Mouse (Mus musculus): ENCODE results near the gene Ptprcap.

The Ptprcap gene

GRCm38 (mm10) chr19:4194776-4195650 lies 41.6 kb downstream of the Ptprcap start:
- no peak for DNase-seq (ENCODE audit: low spot score)

- no peak for DNase-seq (ENCODE audit: low spot score)
Observed at GRCm38 (mm10) chr19:4196048-4196447, 42.6 kb downstream of the Ptprcap start.

- no peak for DNase-seq (ENCODE audit: low spot score)
Observed at GRCm38 (mm10) chr19:4196548-4196947, 43.1 kb downstream of the Ptprcap start.

GRCm38 (mm10) chr19:4197180-4197579 lies 43.8 kb downstream of the Ptprcap start:
- no peak for DNase-seq (ENCODE audit: low spot score)

- DNase-seq (ENCODE audit: low spot score) = peak; percentile 93
Observed at GRCm38 (mm10) chr19:4201291-4201909, 48.0 kb downstream of the Ptprcap start, which contains the start of gene Rad9a. TSS of gene Rad9a (minus strand) at chr19:4201662.

GRCm38 (mm10) chr19:4202149-4202548 lies 48.7 kb downstream of the Ptprcap start:
- DNase-seq (ENCODE audit: low spot score) = no peak

- no peak for DNase-seq (ENCODE audit: low spot score)
Observed at GRCm38 (mm10) chr19:4203148-4203547, 49.7 kb downstream of the Ptprcap start.

- no peak for DNase-seq (ENCODE audit: low spot score)
Observed at GRCm38 (mm10) chr19:4203604-4204326, 50.4 kb downstream of the Ptprcap start.

- DNase-seq (ENCODE audit: low spot score) = no peak
Observed at GRCm38 (mm10) chr19:4204889-4205288, 51.5 kb downstream of the Ptprcap start.
